Mouse (Mus musculus): ENCODE measurements at regions not wholly inside any gene's neighbourhood (a gene's known extent, or its start where the extent isn't known, plus 50 kb on each side); places are given as distances from the start of the nearest gene placed in this dataset.

DNA sequence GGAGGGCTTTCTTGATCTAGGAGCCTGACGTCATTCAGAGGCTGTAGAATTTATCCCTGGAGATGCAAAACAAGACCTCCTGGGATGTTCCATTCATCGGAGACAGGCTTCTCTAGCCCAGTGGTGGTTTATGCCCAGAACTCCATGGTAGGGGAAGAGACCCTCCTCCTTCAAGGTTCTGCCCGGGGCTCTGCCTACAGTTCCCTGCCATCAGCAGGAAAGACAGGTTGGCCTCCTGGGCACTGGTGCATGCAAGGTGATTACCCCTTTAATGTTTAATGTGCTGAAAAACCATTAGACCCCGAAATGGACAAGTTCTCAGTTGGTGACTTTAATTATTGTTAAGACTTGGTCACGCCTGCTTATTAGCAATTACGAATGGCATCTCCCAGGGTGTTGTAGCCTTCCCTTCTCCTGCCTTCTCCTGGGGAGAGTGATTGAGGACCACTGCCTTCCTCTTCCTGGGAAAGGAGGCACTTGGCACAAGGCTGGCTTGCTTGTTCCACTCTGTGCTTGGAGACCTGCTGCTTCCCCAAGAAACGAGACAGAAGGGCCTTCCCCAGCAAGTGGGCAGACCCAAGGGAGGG, 102.0 kb upstream of the 4931429L15Rik start:
- Histone ChIP-seq H3K9ac (no peak overlapping the region), H3K27me3 (no peaks in the 10 kb centered on the region), H3K4me3 (no peak overlapping the region), H3K36me3 (no peaks in the 10 kb centered on the region), H3K4me2 (no peak overlapping the region), H3K4me1 (no peaks in the 10 kb centered on the region), H3K27ac (no peak overlapping the region), H3K9me3 (no peaks in the 10 kb centered on the region)
- 65% methylated on average over 7 of the region's 7 CpGs for WGBS
- no peak for ATAC-seq (ENCODE audit: borderline replicate concordance, extremely low read depth, low FRiP score, low TSS enrichment)

GRCm38 (mm10) chr9:46411686-46412085, 91.9 kb upstream of the 4931429L15Rik start:
- Histone ChIP-seq H3K4me2 (no peak overlapping the region), H3K27me3 (no peaks in the 10 kb centered on the region), H3K9ac (no peak overlapping the region), H3K27ac (no peak overlapping the region), H3K9me3 (no peaks in the 10 kb centered on the region), H3K4me1 (no peaks in the 10 kb centered on the region), H3K36me3 (no peaks in the 10 kb centered on the region), H3K4me3 (no peak overlapping the region)
- WGBS = 60% methylated on average over 10 of the region's 10 CpGs
- ATAC-seq (ENCODE audit: borderline replicate concordance, extremely low read depth, low FRiP score, low TSS enrichment) = no peak

- 74% methylated on average over 10 of the region's 10 CpGs for WGBS
- no peaks in the 10 kb centered on the region for H3K27me3 ChIP-seq
- no peaks in the 10 kb centered on the region for H3K36me3 ChIP-seq
- H3K9ac ChIP-seq = no peak overlapping the region
- H3K4me2 ChIP-seq = no peak overlapping the region
- no peaks in the 10 kb centered on the region for H3K4me1 ChIP-seq
- no peaks in the 10 kb centered on the region for H3K9me3 ChIP-seq
- H3K27ac ChIP-seq = no peak overlapping the region
- no peak overlapping the region for H3K4me3 ChIP-seq
- ATAC-seq (ENCODE audit: borderline replicate concordance, extremely low read depth, low FRiP score, low TSS enrichment) = no peak
Measured at GRCm38 (mm10) chr9:46408776-46409175, 89.0 kb upstream of the 4931429L15Rik start.

DNA sequence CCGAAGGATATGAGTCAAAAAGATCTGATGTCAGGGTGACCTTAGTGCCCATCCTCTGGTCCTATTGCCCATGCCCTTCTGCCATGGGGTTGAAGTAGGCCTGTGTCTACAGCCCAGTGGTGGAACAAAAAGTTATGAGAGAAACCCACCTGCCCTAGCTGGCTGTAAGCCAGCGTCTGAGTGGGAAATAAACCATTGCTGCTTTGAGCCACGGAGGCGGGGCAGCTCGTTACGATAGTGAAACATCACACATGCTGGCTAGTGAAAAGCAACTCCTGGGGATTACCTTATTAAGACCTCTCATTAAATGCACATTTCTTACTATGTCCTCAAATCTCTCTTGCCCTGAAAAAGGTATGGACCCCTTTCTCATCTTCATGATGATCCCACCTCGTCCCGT, 86.8 kb upstream of the 4931429L15Rik start:
- Histone ChIP-seq H3K4me2 (no peak overlapping the region), H3K27ac (no peak overlapping the region), H3K4me3 (no peak overlapping the region), H3K36me3 (no peaks in the 10 kb centered on the region), H3K4me1 (no peaks in the 10 kb centered on the region), H3K27me3 (no peaks in the 10 kb centered on the region), H3K9me3 (no peaks in the 10 kb centered on the region), H3K9ac (no peak overlapping the region)
- 73% methylated on average over 8 of the region's 8 CpGs for WGBS
- no peak for ATAC-seq (ENCODE audit: borderline replicate concordance, extremely low read depth, low FRiP score, low TSS enrichment)

GRCm38 (mm10) chr9:46396591-46396990, 76.8 kb upstream of the 4931429L15Rik start:
- H3K27me3 ChIP-seq = peaks cover 25% of the 10 kb centered on the region

GRCm38 (mm10) chr9:46395156-46395765, 75.5 kb upstream of the 4931429L15Rik start:
- no peak overlapping the region for H3K4me2 ChIP-seq
- no peak overlapping the region for H3K27ac ChIP-seq
- ATAC-seq (ENCODE audit: borderline replicate concordance, extremely low read depth, low FRiP score, low TSS enrichment) = no peak
- no peak overlapping the region for H3K9ac ChIP-seq
- H3K4me1 ChIP-seq = peaks cover 7% of the 10 kb centered on the region; the same call in 1 of the 2 replicates
- 39% methylated on average over 14 of the region's 14 CpGs for WGBS
- H3K27me3 ChIP-seq = peaks cover 27% of the 10 kb centered on the region
- no peaks in the 10 kb centered on the region for H3K36me3 ChIP-seq
- no peak overlapping the region for H3K4me3 ChIP-seq
- H3K9me3 ChIP-seq = no peaks in the 10 kb centered on the region

More at GRCm38 (mm10) chr9:46396591-46396990, 76.8 kb upstream of the 4931429L15Rik start:
- H3K4me2 ChIP-seq = no peak overlapping the region
- no peak for ATAC-seq (ENCODE audit: borderline replicate concordance, extremely low read depth, low FRiP score, low TSS enrichment)
- no peak overlapping the region for H3K4me3 ChIP-seq
- WGBS = 79% methylated on average over 7 of the region's 7 CpGs
- no peaks in the 10 kb centered on the region for H3K9me3 ChIP-seq
- peaks cover 7% of the 10 kb centered on the region; the same call in 1 of the 2 replicates for H3K4me1 ChIP-seq
- no peak overlapping the region for H3K27ac ChIP-seq
- no peak overlapping the region for H3K9ac ChIP-seq
- H3K36me3 ChIP-seq = no peaks in the 10 kb centered on the region

DNA sequence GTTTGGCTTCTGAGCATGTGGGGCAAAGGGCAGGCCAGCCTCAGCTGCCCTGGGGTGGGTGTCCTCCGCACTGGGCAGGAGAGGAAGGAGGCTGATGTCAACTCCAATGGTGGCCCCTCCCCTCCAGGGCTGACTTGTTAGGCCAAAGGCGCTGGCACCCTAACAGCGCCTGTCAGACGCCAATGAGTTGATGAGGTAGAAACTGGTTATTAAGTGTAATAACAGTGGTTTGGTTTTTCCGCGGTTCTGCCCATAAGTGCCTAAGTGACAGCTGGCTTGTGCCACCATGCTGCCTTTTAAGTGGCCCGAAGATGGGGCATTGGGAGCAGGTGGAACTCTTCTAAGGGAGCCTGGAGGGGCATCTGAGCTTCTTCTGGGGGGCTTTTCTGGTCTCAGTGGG, 74.5 kb upstream of the 4931429L15Rik start:
- Histone ChIP-seq H3K9ac (no peak overlapping the region), H3K4me2 (no peak overlapping the region), H3K27me3 (peaks cover 32% of the 10 kb centered on the region), H3K4me3 (no peak overlapping the region), H3K27ac (no peak overlapping the region), H3K4me1 (peaks cover 7% of the 10 kb centered on the region; the same call in 1 of the 2 replicates), H3K9me3 (no peaks in the 10 kb centered on the region), H3K36me3 (no peaks in the 10 kb centered on the region)
- WGBS = 72% methylated on average over 7 of the region's 7 CpGs
- ATAC-seq (ENCODE audit: borderline replicate concordance, extremely low read depth, low FRiP score, low TSS enrichment) = no peak

- Histone ChIP-seq H3K4me2 (0 out of 2 replicates have a peak overlapping the region, but pooled peaks have one; percentile 16), H3K4me3 (no peak overlapping the region), H3K36me3 (no peaks in the 10 kb centered on the region), H3K27me3 (peaks cover 37% of the 10 kb centered on the region), H3K4me1 (peaks cover 7% of the 10 kb centered on the region; the same call in 1 of the 2 replicates), H3K9me3 (no peaks in the 10 kb centered on the region), H3K27ac (no peak overlapping the region), H3K9ac (no peak overlapping the region)
- 4% methylated on average over 23 of the region's 23 CpGs for WGBS
- ATAC-seq (ENCODE audit: borderline replicate concordance, extremely low read depth, low FRiP score, low TSS enrichment) = no peak
Measured at GRCm38 (mm10) chr9:46392641-46393321, 73.0 kb upstream of the 4931429L15Rik start.

DNA sequence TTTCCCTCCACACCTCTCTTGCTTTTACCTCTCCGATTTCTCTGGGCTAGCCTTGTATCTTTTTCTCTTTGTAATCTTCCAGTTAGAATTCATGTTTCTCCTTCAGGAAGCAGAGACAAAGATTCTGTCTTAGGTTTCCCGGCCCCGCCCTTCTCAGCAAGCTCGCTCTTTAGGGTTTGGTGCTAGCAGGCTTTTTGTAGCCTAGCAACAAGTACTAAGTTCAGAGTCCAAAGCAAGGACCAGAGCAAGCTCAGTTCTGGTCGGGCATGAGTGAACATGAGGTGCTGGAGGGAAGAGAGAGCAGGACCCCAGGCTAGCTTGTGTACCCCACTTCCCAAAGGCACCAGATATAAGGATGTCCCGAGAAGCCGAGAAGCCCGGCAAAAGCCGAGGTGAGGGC, 70.0 kb upstream of the 4931429L15Rik start:
- peaks cover 28% of the 10 kb centered on the region for H3K27me3 ChIP-seq
- no peak overlapping the region for H3K27ac ChIP-seq
- H3K4me2 ChIP-seq = peak overlapping the region; percentile 56
- H3K9me3 ChIP-seq = no peaks in the 10 kb centered on the region
- no peak for ATAC-seq (ENCODE audit: borderline replicate concordance, extremely low read depth, low FRiP score, low TSS enrichment)
- H3K9ac ChIP-seq = peak overlapping the region; percentile 11
- H3K4me1 ChIP-seq = peaks cover 7% of the 10 kb centered on the region; the same call in 1 of the 2 replicates
- H3K36me3 ChIP-seq = no peaks in the 10 kb centered on the region
- WGBS = 5% methylated on average over 9 of the region's 9 CpGs
- peak overlapping the region; percentile 39 for H3K4me3 ChIP-seq

GRCm38 (mm10) chr9:46388677-46389676, 69.2 kb upstream of the 4931429L15Rik start:
- ATAC-seq (ENCODE audit: borderline replicate concordance, extremely low read depth, low FRiP score, low TSS enrichment) = 0 out of 2 replicates have a peak, but pooled peaks have one; percentile 4
- Histone ChIP-seq H3K4me1 (peaks cover 7% of the 10 kb centered on the region; the same call in 1 of the 2 replicates), H3K36me3 (no peaks in the 10 kb centered on the region), H3K9me3 (no peaks in the 10 kb centered on the region), H3K4me3 (peak overlapping the region; percentile 39), H3K4me2 (peak overlapping the region; percentile 56), H3K9ac (peak overlapping the region; percentile 11), H3K27ac (no peak overlapping the region), H3K27me3 (peaks cover 21% of the 10 kb centered on the region)
- 35% methylated on average over 16 of the region's 17 CpGs for WGBS

DNA sequence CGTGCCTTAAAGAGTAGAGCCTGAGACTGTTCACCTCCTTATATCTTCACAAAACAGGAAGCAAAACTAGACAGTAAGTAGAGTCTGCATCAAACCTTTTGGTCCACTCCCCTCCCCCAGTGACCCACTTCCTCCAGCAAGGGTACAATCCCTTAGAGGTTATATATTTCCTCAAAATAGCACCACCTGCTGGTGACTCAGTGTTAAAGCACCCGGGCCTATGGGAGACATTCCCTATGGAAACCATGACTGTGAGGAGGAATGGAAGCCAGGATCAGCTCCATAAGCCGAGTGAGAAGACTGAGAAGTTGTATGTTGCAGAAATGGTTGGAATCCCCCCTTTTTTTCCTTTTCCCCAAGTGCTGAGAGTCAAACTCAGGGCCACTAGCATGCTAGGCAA, 66.5 kb upstream of the 4931429L15Rik start:
- no peaks in the 10 kb centered on the region for H3K36me3 ChIP-seq
- H3K9ac ChIP-seq = no peak overlapping the region
- peaks cover 11% of the 10 kb centered on the region; the same call in 1 of the 2 replicates for H3K27me3 ChIP-seq
- no peak overlapping the region for H3K4me2 ChIP-seq
- WGBS = 92% methylated on average over 3 of the region's 3 CpGs
- H3K9me3 ChIP-seq = no peaks in the 10 kb centered on the region
- no peak for ATAC-seq (ENCODE audit: borderline replicate concordance, extremely low read depth, low FRiP score, low TSS enrichment)
- no peaks in the 10 kb centered on the region for H3K4me1 ChIP-seq
- H3K4me3 ChIP-seq = no peak overlapping the region
- no peak overlapping the region for H3K27ac ChIP-seq

Data from lung, embryonic 15.5 days (tissue).